Mouse (Mus musculus): Measurements from ENCODE around the gene Neurod4.

DNA sequence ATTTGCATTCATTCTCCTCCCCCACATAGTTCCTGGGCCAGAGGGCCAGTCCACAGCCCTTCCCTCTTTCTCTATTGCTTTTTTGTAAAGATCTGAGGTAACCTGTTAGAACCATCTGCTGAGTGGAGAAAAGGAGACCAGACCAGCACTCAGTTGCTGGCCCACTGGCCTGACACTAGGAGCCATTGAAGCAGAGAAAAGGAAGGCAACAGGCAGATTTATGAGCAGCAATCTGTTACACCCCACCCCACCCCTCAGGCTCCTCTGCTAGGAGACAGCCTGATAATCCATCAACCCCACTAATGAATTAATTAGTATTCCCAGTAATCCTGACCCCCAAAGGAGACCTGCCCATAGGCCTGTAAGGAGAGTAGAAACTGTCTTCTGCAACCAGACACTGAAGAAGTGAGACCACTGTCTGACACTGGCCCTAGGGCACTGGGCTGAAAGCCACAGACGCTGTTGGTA is 2.0 kb upstream of the Neurod4 start:
- TF ChIP-seq CTCF (conservative IDR thresholded peaks at IDR 0.05; ENCODE audit: low read length), result no peak
- no peak for TF ChIP-seq NANOG (IDR thresholded peaks at IDR 0.05; ENCODE audit: borderline replicate concordance, low read length)

Data from E14TG2a.4 (cell line).